Mouse (Mus musculus) lung, postnatal 0 days (tissue): ENCODE measurements around the gene Ptprcap.

Experiments used
- CTCF ChIP-seq: IDR thresholded peaks from 2 replicates; pipeline ENCODE4 v1.5.1; 2016; ENCODE audit warnings: antibody characterized with exemption, mild to moderate bottlenecking
- EP300 ChIP-seq: IDR thresholded peaks from 2 replicates; pipeline ENCODE4 v1.6.1; 2016; ENCODE audit warnings: antibody characterized with exemption, mild to moderate bottlenecking, control low read depth

DNA sequence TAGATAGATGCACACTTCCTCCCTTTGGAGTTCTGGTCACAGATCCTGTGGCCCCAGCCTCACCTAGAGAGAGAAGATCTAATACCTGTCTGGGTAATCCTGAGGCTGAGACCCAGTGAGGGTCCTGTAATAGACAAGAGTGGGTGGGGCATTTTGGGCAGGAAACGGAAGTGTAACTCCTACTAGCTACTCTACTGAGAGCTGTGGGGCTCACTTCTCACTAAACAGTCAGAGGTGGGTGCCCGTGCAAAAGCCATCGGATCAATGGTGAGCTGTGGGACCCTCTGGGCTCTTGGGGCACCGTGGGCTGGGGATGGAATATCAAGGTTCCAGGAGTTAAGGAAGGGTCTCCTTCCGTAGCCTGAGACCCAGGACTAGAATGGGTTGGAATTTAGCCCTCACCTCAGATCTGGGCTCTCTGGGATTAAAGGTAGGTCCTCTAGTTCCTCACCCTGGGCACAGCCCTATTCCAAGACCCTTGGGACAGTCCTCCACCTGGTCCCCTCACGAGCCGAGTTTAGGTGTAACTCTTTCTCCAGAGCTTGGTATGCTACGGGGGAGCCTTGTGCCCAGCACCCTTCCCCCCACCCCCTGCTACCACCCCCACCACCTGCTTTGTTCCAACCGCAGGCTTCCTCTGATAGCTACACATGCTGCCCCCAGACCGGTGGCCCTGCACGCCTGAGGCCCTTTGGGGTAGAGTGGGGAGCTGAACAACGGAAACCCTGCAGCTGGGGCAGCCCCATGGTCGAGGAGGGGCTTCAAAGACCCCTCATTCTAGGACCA, 1.2 kb downstream of the Ptprcap start:
- no peak for TF ChIP-seq CTCF
- TF ChIP-seq EP300: no peak
